Mouse (Mus musculus): ENCODE results near the gene Osbp.

Osbp gene

DNA sequence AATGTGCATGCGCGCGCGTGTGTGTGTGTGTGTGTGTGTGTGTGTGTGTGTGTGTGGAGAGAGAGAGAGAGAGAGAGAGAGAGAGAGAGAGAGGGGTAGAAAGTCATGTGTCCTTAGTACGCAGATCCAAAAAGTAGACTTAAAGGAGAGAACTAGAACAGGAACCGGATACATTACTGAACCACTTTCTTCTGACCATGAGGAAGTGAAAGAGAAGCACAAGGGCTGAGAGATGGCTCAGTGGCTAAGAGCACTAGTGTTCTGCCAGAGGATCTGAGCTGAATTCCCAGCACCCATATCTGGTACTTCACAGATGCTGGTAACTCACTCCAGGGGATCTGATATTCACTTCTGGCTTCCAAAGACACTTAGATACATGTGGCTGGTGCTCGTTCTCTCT, 23.6 kb downstream of the Osbp start:
- no peak for DNase-seq (ENCODE audit: low read depth)

- no peak for DNase-seq (ENCODE audit: low read depth)
Observed at GRCm38 (mm10) chr19:11992034-11992433, 26.3 kb downstream of the Osbp start.

DNA sequence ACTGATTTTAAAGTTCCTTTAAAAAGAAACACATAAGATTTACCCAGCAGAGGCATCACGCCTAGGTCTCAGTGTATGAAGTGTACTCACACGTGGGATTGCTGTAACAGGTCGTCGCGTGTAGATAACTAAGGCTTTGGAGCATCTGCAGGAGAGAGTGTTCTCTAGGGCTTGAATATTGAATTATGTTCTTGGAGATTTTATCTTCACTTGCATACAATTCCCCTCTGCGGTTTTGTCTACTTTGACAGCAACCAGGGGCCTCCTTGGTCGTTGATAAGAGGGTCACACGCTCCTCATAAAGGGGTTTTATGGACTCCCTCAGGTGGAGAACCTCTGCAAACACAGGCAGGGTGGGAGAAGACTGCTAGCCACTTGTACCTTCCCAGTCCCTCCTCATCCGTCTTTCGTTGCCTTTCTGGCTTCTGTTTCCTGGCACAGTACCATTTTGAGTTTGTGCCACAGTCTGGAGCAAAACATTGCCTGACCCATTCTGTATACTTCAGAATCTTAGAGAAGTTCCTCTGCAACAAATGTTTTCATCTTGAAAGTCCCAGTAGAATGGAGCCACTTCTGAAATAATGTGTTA, 26.8 kb downstream of the Osbp start:
- DNase-seq (ENCODE audit: low read depth): no peak

- no peak for DNase-seq (ENCODE audit: low read depth)
Observed at GRCm38 (mm10) chr19:11994703-11995431, 29.1 kb downstream of the Osbp start.

- DNase-seq (ENCODE audit: low read depth): no peak
Observed at GRCm38 (mm10) chr19:11995722-11996448, 30.1 kb downstream of the Osbp start.

- DNase-seq (ENCODE audit: low read depth): no peak
Observed at GRCm38 (mm10) chr19:12001686-12002085, 35.9 kb downstream of the Osbp start.

- DNase-seq (ENCODE audit: low read depth): no peak
Observed at GRCm38 (mm10) chr19:12002125-12002524, 36.4 kb downstream of the Osbp start.

DNA sequence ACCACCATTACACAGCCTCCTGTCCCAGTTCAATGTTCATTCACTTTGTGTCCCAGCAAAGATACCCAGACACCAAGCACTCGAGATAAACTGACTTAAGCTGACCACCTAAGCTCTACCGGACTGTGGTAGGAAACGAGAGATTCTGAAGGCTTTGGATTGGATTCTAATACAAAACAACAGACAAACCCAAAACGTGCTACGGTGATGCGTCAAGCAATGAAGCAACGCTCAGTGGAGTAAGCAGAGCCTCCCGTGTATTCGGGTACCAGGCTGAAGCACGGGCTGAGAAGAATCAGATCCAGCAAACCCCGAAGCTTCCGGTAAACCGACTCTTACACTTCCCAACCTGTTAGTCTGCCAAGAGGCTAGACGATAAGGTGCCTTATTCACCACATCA, 37.0 kb downstream of the Osbp start:
- no peak for DNase-seq (ENCODE audit: low read depth)

- no peak for DNase-seq (ENCODE audit: low read depth)
Observed at GRCm38 (mm10) chr19:12003568-12003967, 37.8 kb downstream of the Osbp start.

GRCm38 (mm10) chr19:12004216-12005008, 38.7 kb downstream of the Osbp start:
- DNase-seq (ENCODE audit: low read depth): no peak

GRCm38 (mm10) chr19:12005376-12006360, 39.9 kb downstream of the Osbp start:
- DNase-seq (ENCODE audit: low read depth): peak; percentile 65

- DNase-seq (ENCODE audit: low read depth): no peak
Observed at GRCm38 (mm10) chr19:12006361-12006947, 40.7 kb downstream of the Osbp start.

DNA sequence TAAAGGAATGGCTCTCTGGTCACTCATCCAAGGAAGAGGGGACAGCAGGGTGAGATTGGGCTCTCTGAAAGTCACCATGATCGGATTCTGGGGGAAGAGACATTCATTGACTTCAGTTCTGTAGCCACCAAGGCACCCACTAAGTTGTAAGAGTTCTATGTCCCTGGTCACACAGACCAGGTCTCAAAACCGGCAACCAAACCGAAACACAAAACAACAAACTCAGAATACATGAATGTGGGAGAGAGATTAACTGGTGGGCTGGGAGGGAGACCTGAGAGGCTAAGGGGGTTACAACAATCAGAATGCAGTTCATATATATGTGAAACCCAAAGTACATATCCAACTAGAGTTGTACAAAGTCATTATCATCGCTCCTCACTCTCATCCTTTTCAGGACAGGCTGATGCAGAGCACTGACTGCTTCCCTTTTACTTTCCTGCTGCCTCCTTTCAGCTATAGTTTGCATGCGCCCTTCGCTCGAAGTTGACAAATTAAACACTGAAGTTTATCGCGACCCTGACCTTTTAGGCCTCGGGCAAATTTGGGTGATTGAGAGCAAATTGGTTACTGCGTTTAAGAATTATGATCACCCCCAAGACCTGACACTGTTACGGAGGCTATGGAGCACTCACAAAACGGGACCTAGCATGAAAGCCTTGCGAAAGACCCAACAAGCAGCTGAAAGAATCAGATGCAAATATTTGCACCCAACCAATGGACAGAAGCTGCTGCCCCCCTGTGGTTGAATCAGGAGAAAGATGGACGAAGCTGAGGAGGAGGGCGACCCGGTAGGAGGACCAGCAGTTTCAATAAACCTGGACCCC, 41.6 kb downstream of the Osbp start:
- DNase-seq (ENCODE audit: low read depth): no peak

GRCm38 (mm10) chr19:12008410-12009380, 43.0 kb downstream of the Osbp start:
- no peak for DNase-seq (ENCODE audit: low read depth)

GRCm38 (mm10) chr19:12009501-12010280, 44.0 kb downstream of the Osbp start:
- peak; percentile 69 for DNase-seq (ENCODE audit: low read depth)

DNA sequence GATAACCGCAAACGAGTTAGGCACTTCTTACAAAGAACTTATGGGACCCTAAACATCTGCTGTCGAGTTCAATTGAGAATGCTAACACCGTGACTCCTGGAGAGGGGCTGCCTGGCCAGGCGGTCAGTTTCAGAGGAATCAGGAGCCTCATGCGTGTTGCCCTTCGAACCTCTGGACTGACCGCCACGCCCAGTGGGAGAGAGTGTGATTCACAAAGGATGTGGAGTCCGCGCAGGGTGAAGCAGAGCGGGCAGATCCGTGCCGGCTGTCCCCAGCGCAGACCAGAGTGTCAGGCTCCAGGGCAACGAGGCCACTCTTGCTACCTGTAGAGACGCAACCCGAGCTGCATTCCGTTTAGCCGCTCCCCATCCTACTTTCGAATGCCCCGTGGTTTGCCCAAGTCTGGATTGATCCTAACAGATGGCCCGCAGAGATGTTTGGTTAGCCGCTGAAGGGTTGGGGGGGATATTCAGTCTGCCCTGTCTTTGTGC, 44.6 kb downstream of the Osbp start:
- peak; percentile 32 for DNase-seq (ENCODE audit: low read depth)

- DNase-seq (ENCODE audit: low read depth): peak; percentile 74
Observed at GRCm38 (mm10) chr19:12010916-12011559, 45.3 kb downstream of the Osbp start.

Measured in fibroblast of lung, adult 2 months (primary cell).